Mouse (Mus musculus): ENCODE measurements around the gene Adpgk.
"Not testable (repeated sequence)": the region's sequence is repeated elsewhere in the genome, so short reads cannot be mapped to it uniquely, and the experiment has no call there.

Adpgk gene

DNA sequence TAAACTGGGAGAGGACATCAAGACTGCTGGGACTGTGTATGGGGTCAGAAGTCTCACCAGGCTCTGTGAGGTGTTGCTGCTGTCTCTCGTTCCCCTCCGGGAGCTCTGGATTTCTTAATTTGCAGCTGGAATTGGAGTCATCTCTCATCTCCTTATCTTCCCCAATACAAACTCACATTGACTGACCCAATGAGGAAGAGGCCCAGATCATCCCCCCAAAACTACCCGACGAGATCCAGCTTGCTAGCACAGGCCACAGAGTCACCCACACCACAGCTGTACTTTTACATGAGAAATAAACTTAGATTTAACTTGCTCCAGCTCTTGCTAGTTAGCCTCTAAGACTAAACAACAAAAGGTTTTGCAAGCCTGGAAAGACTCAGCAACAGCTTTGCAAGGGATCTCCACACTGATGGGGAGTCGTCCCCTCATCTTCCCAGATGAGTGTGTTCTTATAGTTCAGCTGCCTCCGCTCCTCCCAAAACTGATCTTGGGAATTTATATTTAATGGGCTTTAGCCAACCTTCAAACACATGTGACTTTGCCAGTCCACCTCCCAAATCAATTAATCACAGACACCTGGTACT is 1.7 kb upstream of the Adpgk start:
- DNase-seq (ENCODE audit: low spot score), result no peak

DNA sequence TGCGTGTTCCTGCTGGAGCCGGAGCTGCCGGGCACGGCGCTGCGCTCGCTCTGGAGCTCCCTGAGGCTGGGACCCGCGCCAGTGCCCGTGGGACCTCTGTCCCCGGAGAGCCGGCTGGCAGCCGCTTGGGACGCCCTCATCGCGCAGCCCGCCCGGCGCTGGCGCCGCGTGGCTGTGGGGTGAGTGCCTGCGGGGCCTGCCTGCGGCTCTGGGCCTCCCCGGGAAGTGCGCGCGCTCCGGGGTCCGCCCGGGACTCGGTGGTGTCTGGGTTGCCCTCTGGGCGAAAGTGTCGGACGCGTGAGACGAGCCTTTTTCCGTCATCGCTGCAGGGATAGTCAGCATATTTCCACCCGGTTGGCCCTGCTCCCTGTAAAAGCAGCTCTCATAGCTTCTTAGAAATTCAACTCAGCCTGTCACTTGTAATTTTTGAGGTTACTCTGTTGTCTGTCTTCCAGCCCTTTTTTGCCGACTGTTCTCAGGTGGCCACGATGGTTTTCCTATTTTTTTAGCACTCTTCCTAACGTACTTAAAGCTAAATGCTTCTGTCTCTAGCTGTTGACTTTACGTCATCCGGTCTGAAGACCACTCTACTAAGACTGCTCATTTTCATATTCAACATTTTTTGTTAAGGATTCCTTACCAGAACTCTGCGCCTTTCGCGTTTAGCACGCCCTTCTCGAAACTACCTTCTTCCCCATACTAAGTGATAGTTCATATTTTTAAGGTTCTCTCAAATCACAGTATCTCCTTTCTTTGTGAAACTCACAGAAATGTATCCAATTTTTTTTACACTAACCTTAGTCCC is 532 bp downstream of the Adpgk start:
- no peak for DNase-seq (ENCODE audit: low spot score)

DNA sequence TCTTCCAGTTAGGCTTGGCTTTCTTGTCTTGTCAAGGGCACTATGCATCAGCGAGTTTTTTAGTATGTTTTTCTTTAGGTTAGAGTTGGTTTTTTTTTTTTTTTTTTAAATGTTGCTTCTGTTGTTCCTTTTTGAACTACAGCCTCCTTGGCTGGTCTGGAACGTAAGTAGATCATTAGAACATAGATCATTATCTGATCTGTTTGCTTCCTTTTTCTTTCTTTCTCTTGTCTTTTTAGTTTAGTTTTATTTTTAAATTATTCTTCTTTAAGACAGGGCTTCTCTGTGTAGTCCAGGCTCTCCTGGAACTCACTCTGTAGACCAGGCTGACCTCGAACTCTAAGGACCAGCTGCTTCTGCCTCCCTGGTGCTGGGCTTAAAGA is 1.1 kb downstream of the Adpgk start:
- DNase-seq (ENCODE audit: low spot score), result no peak

- no peak for DNase-seq (ENCODE audit: low spot score)
These were observed 5.1 kb downstream of the Adpgk start for GRCm38 (mm10) chr9:59296419-59296818.

- DNase-seq (ENCODE audit: low spot score), result no peak
These were observed 16.5 kb downstream of the Adpgk start for GRCm38 (mm10) chr9:59307890-59308289.

GRCm38 (mm10) chr9:59310582-59311283 is 19.4 kb downstream of the Adpgk start:
- DNase-seq (ENCODE audit: low spot score), result no peak

- DNase-seq (ENCODE audit: low spot score), result no peak
These were observed 19.9 kb downstream of the Adpgk start for GRCm38 (mm10) chr9:59311284-59311670.

GRCm38 (mm10) chr9:59316206-59316605 is 24.8 kb downstream of the Adpgk start:
- DNase-seq (ENCODE audit: low spot score), result no peak

- DNase-seq (ENCODE audit: low spot score), result peak; percentile 27
These were observed 33.0 kb downstream of the Adpgk start for GRCm38 (mm10) chr9:59324351-59324750.

DNA sequence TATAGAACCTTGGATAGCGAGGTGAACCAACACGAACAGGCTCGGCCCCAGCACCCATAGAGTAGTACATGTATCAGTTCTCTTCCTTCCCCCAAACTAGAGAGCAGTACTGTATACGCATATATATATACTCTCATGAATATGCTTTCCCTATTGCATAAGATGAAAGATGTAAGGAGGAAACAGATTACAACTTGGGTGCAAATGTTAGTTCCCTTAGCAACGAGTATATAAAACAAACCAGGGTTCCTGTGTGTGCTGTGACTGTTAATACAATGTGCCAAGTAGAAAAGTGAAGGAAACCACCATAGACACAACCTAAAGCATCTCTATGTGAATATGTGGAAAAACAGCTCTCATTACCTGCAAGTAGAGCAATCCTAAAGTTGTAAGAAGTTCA is 38.7 kb downstream of the Adpgk start:
- no peak for DNase-seq (ENCODE audit: low spot score)

- DNase-seq (ENCODE audit: low spot score), result no peak
These were observed 45.2 kb downstream of the Adpgk start for GRCm38 (mm10) chr9:59336539-59336938.

GRCm38 (mm10) chr9:59337889-59338288 is 46.5 kb downstream of the Adpgk start:
- DNase-seq (ENCODE audit: low spot score), result no peak

GRCm38 (mm10) chr9:59338411-59338810 is 47.1 kb downstream of the Adpgk start:
- no peak for DNase-seq (ENCODE audit: low spot score)

- no peak for DNase-seq (ENCODE audit: low spot score)
These were observed 47.7 kb downstream of the Adpgk start for GRCm38 (mm10) chr9:59339107-59339506.

- DNase-seq (ENCODE audit: low spot score), result no peak
These were observed 48.6 kb downstream of the Adpgk start for GRCm38 (mm10) chr9:59340002-59340401.

DNA sequence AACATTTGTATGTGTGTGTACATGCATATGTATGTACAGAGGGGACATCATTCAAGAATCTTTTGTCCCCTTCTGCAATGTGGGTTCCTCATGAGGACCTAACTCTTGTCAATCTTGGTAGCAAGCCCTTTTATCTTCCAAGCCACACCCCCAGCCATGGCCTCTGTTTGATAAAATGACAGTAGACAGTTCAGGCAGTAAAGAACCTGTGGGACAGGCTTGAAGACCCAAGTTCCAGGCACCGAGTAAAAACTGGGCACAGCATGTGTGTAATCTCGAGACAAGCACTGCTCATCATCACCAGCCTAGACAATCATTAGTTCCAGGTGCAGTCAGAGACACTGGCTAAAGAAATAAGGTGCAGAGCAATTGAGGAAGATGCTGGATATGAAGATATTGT is 54.8 kb downstream of the Adpgk start:
- no peak for DNase-seq (ENCODE audit: low spot score)

GRCm38 (mm10) chr9:59352586-59353252 is 61.4 kb downstream of the Adpgk start:
- no peak for DNase-seq (ENCODE audit: low spot score)

- peak; percentile 93 for DNase-seq (ENCODE audit: low spot score)
These were observed 61.9 kb downstream of the Adpgk start, which contains the start of gene Bbs4 for GRCm38 (mm10) chr9:59353253-59353639. Gene Bbs4 (minus strand): TSS chr9:59353508.

GRCm38 (mm10) chr9:59358041-59358440 is 66.7 kb downstream of the Adpgk start:
- not testable (repeated sequence) for DNase-seq (ENCODE audit: low spot score)

DNA sequence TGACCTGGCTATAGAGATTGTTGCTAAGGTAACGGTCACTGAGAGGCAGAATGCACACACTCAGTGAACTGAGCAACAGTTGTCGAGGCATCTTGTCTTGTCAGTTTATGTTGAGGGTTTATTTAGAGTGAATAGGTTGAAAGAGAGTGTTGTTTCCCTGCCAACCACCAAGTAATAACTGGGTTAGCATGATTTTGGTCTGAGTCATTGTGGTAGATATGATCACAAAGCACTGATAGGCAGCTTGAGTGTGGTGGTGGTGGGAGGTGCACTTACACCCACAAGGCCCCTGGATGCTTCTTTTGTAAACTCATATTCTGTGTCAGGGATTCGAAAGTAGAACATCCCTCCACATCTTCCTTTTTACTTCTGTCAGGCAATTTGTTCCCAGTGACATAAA is 69.1 kb downstream of the Adpgk start:
- not testable (repeated sequence) for DNase-seq (ENCODE audit: low spot score)

GRCm38 (mm10) chr9:59369220-59369619 is 77.9 kb downstream of the Adpgk start:
- no peak for DNase-seq (ENCODE audit: low spot score)

- DNase-seq (ENCODE audit: low spot score), result no peak
These were observed 78.3 kb downstream of the Adpgk start for GRCm38 (mm10) chr9:59369646-59370045.
